Mouse (Mus musculus) layer of hippocampus, adult 6 months (tissue): ENCODE results near the gene Dnajb4. TPM values are rescaled to one million over a fixed set of nuclear protein-coding genes. Genes with fewer than 3 reads are reported as not detected.

ENCODE experiments used
- long read RNA-seq, 2 experiments: library from polyadenylated mRNA; unstranded; transcript quantifications; one replicate each; pipeline ENCODE4 v2.0.0; 2019 to 2020
- polyA plus RNA-seq: library from polyadenylated mRNA; unstranded; fragments of <200 nt; fragmentation: Nextera tagmentation; gene quantifications from 2 replicates; pipeline ENCODE4 v1.2.3, GENCODE M21; 2021

Gene Dnajb4
- polyA plus RNA-seq = 42.8 and 45.6 TPM in 2 replicates
- long read RNA-seq, experiment 1, transcript Dnajb4-204 (4 exons, 2,459 nt) = minor isoform, 21 of 105 reads
- long read RNA-seq, experiment 1, transcript Dnajb4-202 (3 exons, 2,464 nt) = major isoform, 28 of 105 reads
- long read RNA-seq, experiment 1, partial matches to known transcripts = 13 of 105 reads
- long read RNA-seq, experiment 1, other reads (novel, unspliced or antisense) = 43 of 105 reads
- long read RNA-seq, experiment 2, full-length matches to known transcripts = 187 of 331 reads
- long read RNA-seq, experiment 2, partial matches to known transcripts = 3 of 331 reads
- long read RNA-seq, experiment 2, other reads (novel, unspliced or antisense) = 141 of 331 reads

GRCm38 (mm10) chr3:152209967-152210634 is at the start of gene Dnajb4, which contains the start of gene Fubp1:
Gene Dnajb4, minus strand, starts transcription at chr3:152210302.
Gene Fubp1, plus strand, starts transcription at chr3:152210422.

GRCm38 (mm10) chr3:152166099-152166423 is 44.0 kb downstream of the Dnajb4 start, which contains the start of gene Gipc2:
Gene Gipc2, minus strand, starts transcription at chr3:152166230.

Other genes with a start within 250 kb of the Dnajb4 start
- 2.2 and 3.2 TPM in 2 replicates for gene Gipc2, start 44.1 kb downstream of the Dnajb4 start, polyA plus RNA-seq
- gene Fubp1, start 120 bp upstream of the Dnajb4 start, polyA plus RNA-seq = 68.2 and 69.0 TPM in 2 replicates
- 0.69 and 0.73 TPM in 2 replicates for gene Nexn, start 56.0 kb upstream of the Dnajb4 start, polyA plus RNA-seq
- 13.9 and 16.0 TPM in 2 replicates for gene Miga1, start 130.1 kb upstream of the Dnajb4 start, polyA plus RNA-seq
- gene Usp33, start 136.2 kb upstream of the Dnajb4 start, polyA plus RNA-seq = 63.3 and 68.0 TPM in 2 replicates
- gene Zzz3, start 185.2 kb upstream of the Dnajb4 start, polyA plus RNA-seq = 5.5 and 8.0 TPM in 2 replicates